20 mouse cellular contexts compared by ENCODE assay signal in the genomic region with DNA sequence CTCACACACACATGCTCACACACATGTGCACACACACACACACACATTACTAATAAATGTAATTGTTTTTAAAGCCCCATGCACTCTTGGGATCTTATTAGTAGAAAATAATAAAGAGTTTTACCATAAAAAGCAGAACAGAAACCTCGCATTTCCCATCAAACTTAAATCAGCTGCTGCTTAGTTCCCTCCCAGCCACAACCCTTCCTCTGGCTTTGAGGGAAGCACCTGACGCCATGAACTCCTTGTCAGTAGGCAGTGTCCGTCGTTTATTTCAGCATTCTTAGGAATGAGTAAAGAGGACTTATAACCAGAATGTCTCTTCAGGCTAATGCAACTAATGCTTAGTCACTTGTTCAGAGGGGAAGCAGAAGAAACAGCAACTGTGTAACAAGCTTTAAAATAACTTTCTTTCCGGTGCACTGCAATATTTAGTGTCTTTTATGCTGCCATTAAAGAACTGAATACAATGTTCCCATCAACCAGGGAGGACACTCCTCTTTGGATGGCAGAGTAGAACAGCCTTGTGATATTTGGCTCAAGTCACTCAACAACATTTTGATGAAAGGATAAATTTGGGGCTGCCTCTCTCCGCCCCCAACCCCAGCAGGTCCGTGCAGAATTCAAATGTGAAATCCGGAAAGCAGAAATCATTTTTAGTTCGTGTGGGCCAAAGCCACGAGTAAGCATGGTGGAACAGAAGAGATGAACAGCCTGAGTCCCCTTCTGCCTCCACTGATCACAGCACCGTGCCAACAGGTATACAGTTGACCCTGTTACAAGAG. TPM values are rescaled to one million over a fixed set of nuclear protein-coding genes. Genes with fewer than 3 reads are reported as not detected.
DNase-seq lines count a peak whose midpoint lies in the region; ATAC-seq and TF ChIP-seq lines count a peak whose summit lies in the region.
"Had no signal": no experiment of that assay in that cellular context is flagged by ENCODE, and none has a peak within 500 bp of the region (broad histone marks: within the 10 kb centered on the region; RNA-seq: fewer than 3 reads in every experiment).

No protein-coding gene starts in this region.

- DNase-seq in layer of hippocampus, adult 2 months (ENCODE audit: low spot score in 2 of 2): peak; percentile 38 to 51
- DNase-seq in layer of hippocampus, adult 9-10 months (ENCODE audit: low spot score): no peak
- DNase-seq in layer of hippocampus, adult 9-11 months: peak; percentile 58
- no peak for DNase-seq in kidney, postnatal 25 days
- no peak for DNase-seq in heart, postnatal 10 days
- no peak for DNase-seq in left cerebral cortex, postnatal 4 days
- DNase-seq: adrenal gland, adult 2 months; cerebellum, adult 9-11 months; lung, adult 18-20 months; right cerebral cortex, postnatal 4 days; thymus, postnatal 14 days had no signal

- ATAC-seq in monocyte, adult 5-6 weeks (replicated peaks; ENCODE audit: insufficient number of reproducible peaks, low FRiP score, low TSS enrichment, poor library complexity, severe bottlenecking): peak; percentile 55
- ATAC-seq: forebrain, embryonic 15.5 days; intestine, postnatal 0 days; midbrain, embryonic 15.5 days had no signal

- H3K27ac ChIP-seq in layer of hippocampus, adult 2 months: peak overlapping the region; percentile 34; the same call in 1 of the 2 replicates
- peak overlapping the region; percentile 79 for H3K27ac ChIP-seq in bone marrow macrophage, adult 2 months (ENCODE audit: insufficient read depth, low read depth, low read length)
- H3K27ac ChIP-seq: embryonic facial prominence, embryonic 13.5 days; forebrain, embryonic 15.5 days; hindbrain, embryonic 15.5 days; left cerebral cortex, adult 2 months; midbrain, embryonic 15.5 days had no signal

- TF ChIP-seq CTCF in layer of hippocampus, adult 2 months (conservative IDR thresholded peaks at IDR 0.05): no peak
- TF ChIP-seq CTCF in bone marrow macrophage, adult 2 months (IDR thresholded peaks at IDR 0.05; ENCODE audit: low read depth, low read length): no peak

- no peak overlapping the region for H3K4me3 ChIP-seq in layer of hippocampus, adult 2 months
- H3K4me3 ChIP-seq in bone marrow macrophage, adult 2 months (ENCODE audit: insufficient read depth, low read length): no peak overlapping the region
- H3K4me3 ChIP-seq: embryonic facial prominence, embryonic 13.5 days; forebrain, embryonic 15.5 days; heart, embryonic 12.5 days; hindbrain, embryonic 15.5 days; left cerebral cortex, adult 2 months; midbrain, embryonic 15.5 days had no signal

- intact Hi-C loops in heart, postnatal 10 days (cut with DNase I): no loop called here
- intact Hi-C loops in left cerebral cortex, postnatal 4 days (cut with DNase I): loop anchor here (5.0 kb wide), 1 partner anchor 149 kb away; no protein-coding TSS in a partner anchor

- TF ChIP-seq POLR2A in bone marrow macrophage, adult 2 months (IDR thresholded peaks at IDR 0.05; ENCODE audit: borderline replicate concordance, low read depth, low read length): no peak

- peaks cover 35% of the 10 kb centered on the region for H3K4me1 ChIP-seq in bone marrow macrophage, adult 2 months (ENCODE audit: control insufficient read depth, insufficient read depth, low read length)
- H3K4me1 ChIP-seq: hindbrain, embryonic 15.5 days; midbrain, embryonic 15.5 days had no signal

RNA-seq across cellular contexts. Expression of gene Ccn2, which starts 47.7 kb away (rescaled TPM):
- total RNA-seq in layer of hippocampus, adult 2 months (2021): 1 to 10 TPM; 8.5 to 9.7 TPM
- 6.7 and 8.6 TPM in 2 replicates for polyA plus RNA-seq in bone marrow macrophage, adult 2 months (2012; ENCODE audit: insufficient read depth, insufficient read length, missing spikeins)
- total RNA-seq in monocyte, adult 5-6 weeks (2017): not detected in 3 replicates
- total RNA-seq in heart, postnatal 10 days (2021): 10 to 100 TPM; 68.0 to 97.9 TPM
- total RNA-seq in left cerebral cortex, postnatal 4 days (2021): 10 to 100 TPM; 26.6 to 28.2 TPM

Comparison
In these comparisons a context has a peak if more than half of its experiments do, and no peak if none do; other contexts are left out.
1. DNase-seq: peak in layer of hippocampus, adult 2 months (2 of 2) and layer of hippocampus, adult 9-11 months (single experiment); none in layer of hippocampus, adult 9-10 months (single experiment), kidney, postnatal 25 days (0 of 2), heart, postnatal 10 days (0 of 2) and left cerebral cortex, postnatal 4 days (single experiment).